Mouse (Mus musculus) monocyte, adult 2 months (primary cell): ENCODE data around the gene Cep68.
"Not testable (repeated sequence)": the region's sequence is repeated elsewhere in the genome, so short reads cannot be mapped to it uniquely, and the experiment has no call there.

ENCODE experiments used
- DNase-seq, 2 experiments: peaks; one replicate each; pipeline ENCODE4 v3.0.0; 2022; ENCODE audit warnings: low spot score in 2 of 2, low read depth in 1 of 2

The Cep68 gene

DNA sequence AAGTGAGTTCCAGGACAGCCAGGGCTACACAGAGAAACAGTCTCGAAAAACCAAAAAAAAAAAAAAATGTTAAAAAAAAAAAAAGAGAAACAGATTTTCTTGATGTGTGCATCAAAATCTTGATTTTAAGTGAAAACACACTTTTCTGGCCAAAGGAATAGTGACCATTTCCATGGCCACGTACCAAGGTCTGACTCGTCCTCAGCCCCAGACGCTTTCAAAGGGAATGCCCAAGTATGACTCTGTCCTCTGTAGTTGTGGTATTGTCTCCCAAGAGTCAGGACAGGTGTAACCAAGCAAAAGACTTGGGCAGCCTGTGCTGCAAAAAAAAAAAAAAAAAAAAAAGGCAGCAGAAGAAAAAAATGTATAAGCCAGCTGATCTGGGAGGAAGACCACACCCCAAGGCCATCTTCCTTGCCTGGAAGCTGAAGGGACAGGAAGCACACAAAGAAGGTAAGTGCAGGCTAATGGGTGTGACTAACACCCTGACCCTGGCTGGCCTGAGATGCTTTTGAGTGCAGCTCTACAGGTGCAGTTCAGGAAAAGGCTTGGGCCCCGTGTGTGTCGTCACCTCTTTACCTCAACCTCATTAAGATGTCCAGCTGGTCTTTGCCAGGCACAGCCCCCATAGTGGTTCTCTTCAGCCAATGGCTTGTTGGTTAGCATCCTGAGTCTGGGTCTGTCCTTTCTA, 6.7 kb downstream of the Cep68 start:
- DNase-seq: no peak

GRCm38 (mm10) chr11:20241311-20241710, 7.9 kb downstream of the Cep68 start:
- no peak for DNase-seq

- no peak for DNase-seq
Observed at GRCm38 (mm10) chr11:20240331-20240730, 8.9 kb downstream of the Cep68 start.

- no peak for DNase-seq
Observed at GRCm38 (mm10) chr11:20239279-20239861, 9.9 kb downstream of the Cep68 start.

- DNase-seq: no peak
Observed at GRCm38 (mm10) chr11:20237976-20238375, 11.3 kb downstream of the Cep68 start.

DNA sequence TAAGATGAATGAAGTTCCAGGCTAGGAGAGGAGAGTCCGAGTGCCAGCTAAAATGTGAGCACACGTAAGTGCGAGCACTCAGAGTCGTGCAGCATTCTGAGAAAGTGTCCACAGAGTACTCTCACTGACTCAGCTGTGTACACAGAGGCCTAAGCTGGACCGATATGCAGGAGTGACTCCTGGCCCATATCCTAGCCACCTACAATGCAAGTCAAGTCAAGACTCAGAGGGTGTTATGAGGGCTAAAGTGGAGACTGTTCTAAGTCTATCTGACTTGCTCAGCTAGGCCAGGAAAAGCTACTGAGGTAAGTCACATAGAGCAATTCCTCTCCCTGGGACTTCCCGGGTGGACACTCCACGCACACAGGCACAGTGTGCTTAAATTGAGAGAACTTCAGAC, 12.2 kb downstream of the Cep68 start:
- no peak for DNase-seq

GRCm38 (mm10) chr11:20234233-20234632, 15.0 kb downstream of the Cep68 start:
- no peak for DNase-seq

GRCm38 (mm10) chr11:20232016-20232755, 17.0 kb downstream of the Cep68 start:
- no peak for DNase-seq

GRCm38 (mm10) chr11:20231128-20231878, 17.9 kb downstream of the Cep68 start:
- peak; percentile 27 to 32 for DNase-seq

GRCm38 (mm10) chr11:20230286-20230685, 18.9 kb downstream of the Cep68 start:
- no peak for DNase-seq

- no peak for DNase-seq
Observed at GRCm38 (mm10) chr11:20229311-20229710, 19.9 kb downstream of the Cep68 start.

DNA sequence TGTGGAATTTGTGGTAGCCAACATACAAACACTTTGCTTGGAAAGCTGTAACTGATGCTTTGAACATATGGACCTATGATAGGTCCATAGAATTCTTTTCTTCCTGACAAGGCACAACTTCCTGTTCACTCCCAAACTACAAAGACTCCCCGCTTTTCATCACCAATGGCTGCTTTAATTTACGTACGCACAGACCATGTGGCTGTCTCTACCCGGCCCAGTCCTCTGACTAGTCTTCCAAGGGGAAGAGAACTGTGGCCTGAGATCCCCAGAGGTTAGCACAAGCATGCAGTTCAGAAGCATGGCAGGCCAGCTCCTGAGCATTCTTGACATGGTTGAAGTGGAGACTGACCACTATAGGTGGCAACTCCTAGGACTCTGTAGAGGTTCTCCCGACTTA, 20.6 kb downstream of the Cep68 start:
- no peak for DNase-seq

- DNase-seq: no peak
Observed at GRCm38 (mm10) chr11:20225938-20226337, 23.3 kb downstream of the Cep68 start.

DNA sequence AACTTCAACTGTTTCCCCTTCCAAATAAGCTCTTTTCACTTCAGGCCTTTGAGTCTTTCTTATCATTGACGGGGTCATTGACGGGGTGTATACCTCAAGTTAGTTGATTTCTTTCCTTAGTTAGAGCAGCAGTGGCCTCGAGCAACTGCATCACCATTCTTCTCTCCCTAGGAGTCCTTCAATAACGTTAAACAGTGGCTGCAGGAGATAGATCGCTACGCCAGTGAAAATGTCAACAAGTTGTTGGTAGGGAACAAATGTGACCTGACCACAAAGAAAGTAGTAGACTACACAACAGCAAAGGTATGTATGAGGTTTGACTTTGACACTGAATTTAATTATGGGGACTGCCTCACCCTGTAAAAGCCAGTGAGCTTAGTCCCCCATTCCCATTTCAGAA, 25.0 kb downstream of the Cep68 start:
- DNase-seq: no peak

- DNase-seq: not testable (repeated sequence)
Observed at GRCm38 (mm10) chr11:20221671-20222070, 27.6 kb downstream of the Cep68 start.

DNA sequence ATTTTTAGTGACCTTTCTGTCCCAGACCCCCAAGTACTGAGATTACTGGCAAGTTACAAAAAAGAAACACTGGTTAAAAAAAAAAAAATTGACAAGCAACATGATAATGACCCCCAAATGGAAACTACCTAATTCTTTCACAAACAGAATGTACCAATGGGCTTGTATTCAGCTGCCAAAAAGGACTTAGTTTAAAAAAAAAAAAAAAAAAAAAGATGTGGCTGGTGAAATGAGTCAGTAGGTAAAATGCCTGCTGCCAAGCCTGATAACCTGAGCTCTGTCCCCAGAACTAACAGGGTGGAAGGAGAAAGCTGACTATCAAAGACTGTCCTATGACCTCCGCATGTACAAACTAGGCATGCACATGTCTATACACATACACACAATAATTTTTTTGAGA, 32.0 kb downstream of the Cep68 start:
- DNase-seq: no peak

GRCm38 (mm10) chr11:20216415-20216814, 32.8 kb downstream of the Cep68 start:
- DNase-seq: no peak

GRCm38 (mm10) chr11:20214779-20215178, 34.5 kb downstream of the Cep68 start:
- no peak for DNase-seq

- no peak for DNase-seq
Observed at GRCm38 (mm10) chr11:20211838-20212237, 37.4 kb downstream of the Cep68 start.

DNA sequence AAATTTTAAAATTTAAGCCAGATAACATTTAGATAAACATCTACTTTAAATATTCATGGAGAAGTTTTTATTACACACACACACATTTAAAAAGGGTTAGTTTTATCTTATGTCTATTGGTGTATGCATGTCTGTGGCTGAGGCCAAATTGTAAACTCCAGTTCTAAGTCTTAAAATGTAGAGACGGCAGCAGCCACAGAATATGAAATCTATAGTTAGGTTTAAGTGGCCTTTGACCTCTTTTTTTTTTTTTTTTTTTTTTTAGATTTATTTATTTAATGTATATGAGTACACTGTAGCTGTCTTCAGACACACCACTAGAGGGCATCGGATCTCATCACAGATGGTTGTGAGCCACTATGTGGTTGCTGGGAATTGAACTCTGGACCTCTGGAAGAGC, 41.6 kb downstream of the Cep68 start:
- no peak for DNase-seq

DNA sequence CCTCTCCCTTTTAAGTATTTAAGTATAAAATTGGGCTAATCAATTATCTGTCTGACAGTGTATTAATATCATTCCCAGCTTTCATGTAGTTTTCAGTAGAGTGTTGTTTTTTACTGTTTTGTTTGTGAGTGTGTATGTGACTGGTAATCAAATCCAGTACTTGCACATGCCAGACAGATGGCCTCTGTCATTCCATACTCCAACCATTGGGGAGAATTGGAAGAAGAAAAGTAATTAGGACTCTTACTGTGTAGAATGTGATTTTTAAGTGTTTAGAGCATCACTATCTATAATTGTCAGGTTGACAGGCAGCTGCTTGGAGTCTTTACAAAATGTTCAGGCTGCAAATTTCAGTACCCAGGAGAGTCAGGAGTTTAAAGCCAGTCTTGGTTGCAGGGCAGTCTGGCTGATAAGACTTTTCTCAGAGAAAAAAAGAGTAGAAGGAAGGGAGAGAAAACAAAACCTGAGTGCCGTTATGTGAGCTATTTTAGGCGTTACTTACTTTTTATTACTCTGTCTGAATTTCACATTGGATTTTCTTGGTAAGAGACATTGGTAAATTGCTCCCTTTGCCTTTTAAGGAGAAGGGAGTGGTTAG, 42.5 kb downstream of the Cep68 start:
- no peak for DNase-seq
